Mouse (Mus musculus): ENCODE measurements around the gene Fam210b. TPM values are rescaled to one million over a fixed set of nuclear protein-coding genes. Genes with fewer than 3 reads are reported as not detected.

Fam210b gene
- polyA plus RNA-seq, 1 experiment from 2014 or later, result 32.8 TPM

GRCm38 (mm10) chr2:172340936-172341335 is 4.4 kb upstream of the Fam210b start:
- no peak overlapping the region for H3K27ac ChIP-seq (ENCODE audit: low read length)
- H3K9ac ChIP-seq (replicated peaks; ENCODE audit: low read depth), result no peak overlapping the region
- DNase-seq (ENCODE audit: low spot score) (no peak), ATAC-seq (no peak)
- H3K4me3 ChIP-seq (ENCODE audit: low read depth, low read length), result no peak overlapping the region
- no peak overlapping the region for H3K4me2 ChIP-seq (replicated peaks; ENCODE audit: low read depth, low read length)
- 0 out of 2 replicates have a peak, but pooled peaks cover 7% of the 10 kb centered on the region for H3K4me1 ChIP-seq (ENCODE audit: insufficient read depth, low read depth, low read length)
- H3K27me3 ChIP-seq (replicated peaks; ENCODE audit: insufficient read depth, low read length), result no peaks in the 10 kb centered on the region
- no peaks in the 10 kb centered on the region for H3K36me3 ChIP-seq (ENCODE audit: insufficient read depth, low read length)
- H3K9me3 ChIP-seq (ENCODE audit: low read length), result no peaks in the 10 kb centered on the region
- TF ChIP-seq EP300 (IDR thresholded peaks at IDR 0.05), result no peak
- TF ChIP-seq CTCF (IDR thresholded peaks at IDR 0.05), result no peak
- WGBS, result 51% methylated on average over 3 of the region's 3 CpGs

DNA sequence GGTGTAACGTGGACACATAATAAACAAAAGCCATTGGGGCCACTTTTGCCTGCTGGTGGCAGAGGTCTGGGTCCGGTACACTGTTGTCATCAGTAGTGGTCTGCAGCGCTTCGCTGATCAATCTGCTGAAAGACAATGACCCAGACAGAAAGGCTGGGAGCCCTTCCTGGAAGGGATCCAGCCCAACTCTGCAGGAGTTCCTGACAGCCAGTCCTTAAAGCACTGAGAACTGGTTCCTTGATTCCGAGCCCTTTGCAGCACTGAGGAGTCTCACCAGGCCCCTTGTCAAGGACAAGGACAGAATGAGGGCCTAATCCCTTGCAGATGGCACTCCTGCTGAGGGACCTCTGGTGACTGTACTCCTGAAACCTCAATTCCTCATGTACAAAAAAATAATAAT is 3.8 kb upstream of the Fam210b start:
- no peaks in the 10 kb centered on the region for H3K27me3 ChIP-seq (replicated peaks; ENCODE audit: insufficient read depth, low read length)
- no peak overlapping the region for H3K4me3 ChIP-seq (ENCODE audit: low read depth, low read length)
- H3K9me3 ChIP-seq (ENCODE audit: low read length), result no peaks in the 10 kb centered on the region
- DNase-seq (ENCODE audit: low spot score) (no peak), ATAC-seq (no peak)
- H3K36me3 ChIP-seq (ENCODE audit: insufficient read depth, low read length), result no peaks in the 10 kb centered on the region
- no peak overlapping the region for H3K27ac ChIP-seq (ENCODE audit: low read length)
- no peak overlapping the region for H3K9ac ChIP-seq (replicated peaks; ENCODE audit: low read depth)
- no peak for TF ChIP-seq CTCF (IDR thresholded peaks at IDR 0.05)
- no peak for TF ChIP-seq EP300 (IDR thresholded peaks at IDR 0.05)
- H3K4me1 ChIP-seq (ENCODE audit: insufficient read depth, low read depth, low read length), result peaks cover 7% of the 10 kb centered on the region; the same call in 1 of the 2 replicates
- 56% methylated on average over 5 of the region's 5 CpGs for WGBS
- H3K4me2 ChIP-seq (replicated peaks; ENCODE audit: low read depth, low read length), result no peak overlapping the region

- no peak for TF ChIP-seq CTCF (IDR thresholded peaks at IDR 0.05)
- TF ChIP-seq EP300 (IDR thresholded peaks at IDR 0.05), result no peak
- Histone ChIP-seq H3K9me3 (ENCODE audit: low read length) (no peaks in the 10 kb centered on the region), H3K36me3 (ENCODE audit: insufficient read depth, low read length) (no peaks in the 10 kb centered on the region), H3K4me1 (ENCODE audit: insufficient read depth, low read depth, low read length) (peaks cover 7% of the 10 kb centered on the region; the same call in 1 of the 2 replicates), H3K4me3 (ENCODE audit: low read depth, low read length) (no peak overlapping the region), H3K9ac (replicated peaks; ENCODE audit: low read depth) (no peak overlapping the region), H3K27ac (ENCODE audit: low read length) (no peak overlapping the region), H3K4me2 (replicated peaks; ENCODE audit: low read depth, low read length) (no peak overlapping the region), H3K27me3 (replicated peaks; ENCODE audit: insufficient read depth, low read length) (no peaks in the 10 kb centered on the region)
- no peak for ATAC-seq
- 78% methylated on average over 7 of the region's 7 CpGs for WGBS
- peak; percentile 19 for DNase-seq (ENCODE audit: low spot score)
Measured at GRCm38 (mm10) chr2:172343751-172344150, 1.6 kb upstream of the Fam210b start.

- peak overlapping the region; percentile 41 for H3K4me2 ChIP-seq (replicated peaks; ENCODE audit: low read depth, low read length)
- H3K4me3 ChIP-seq (ENCODE audit: low read depth, low read length), result no peak overlapping the region
- no peak for DNase-seq (ENCODE audit: low spot score)
- no peak for TF ChIP-seq EP300 (IDR thresholded peaks at IDR 0.05)
- TF ChIP-seq CTCF (IDR thresholded peaks at IDR 0.05), result no peak
- WGBS, result 25% methylated on average over 5 of the region's 5 CpGs
- no peaks in the 10 kb centered on the region for H3K9me3 ChIP-seq (ENCODE audit: low read length)
- ATAC-seq, result no peak
- peak overlapping the region; percentile 44; the same call in 1 of the 2 replicates for H3K27ac ChIP-seq (ENCODE audit: low read length)
- no peaks in the 10 kb centered on the region for H3K27me3 ChIP-seq (replicated peaks; ENCODE audit: insufficient read depth, low read length)
- no peaks in the 10 kb centered on the region for H3K36me3 ChIP-seq (ENCODE audit: insufficient read depth, low read length)
- peaks cover 12% of the 10 kb centered on the region; the same call in 1 of the 2 replicates for H3K4me1 ChIP-seq (ENCODE audit: insufficient read depth, low read depth, low read length)
- 0 out of 2 replicates have a peak overlapping the region, but pooled peaks have one; percentile 8 for H3K9ac ChIP-seq (replicated peaks; ENCODE audit: low read depth)
Measured at GRCm38 (mm10) chr2:172344669-172345068, 696 bp upstream of the Fam210b start.

DNA sequence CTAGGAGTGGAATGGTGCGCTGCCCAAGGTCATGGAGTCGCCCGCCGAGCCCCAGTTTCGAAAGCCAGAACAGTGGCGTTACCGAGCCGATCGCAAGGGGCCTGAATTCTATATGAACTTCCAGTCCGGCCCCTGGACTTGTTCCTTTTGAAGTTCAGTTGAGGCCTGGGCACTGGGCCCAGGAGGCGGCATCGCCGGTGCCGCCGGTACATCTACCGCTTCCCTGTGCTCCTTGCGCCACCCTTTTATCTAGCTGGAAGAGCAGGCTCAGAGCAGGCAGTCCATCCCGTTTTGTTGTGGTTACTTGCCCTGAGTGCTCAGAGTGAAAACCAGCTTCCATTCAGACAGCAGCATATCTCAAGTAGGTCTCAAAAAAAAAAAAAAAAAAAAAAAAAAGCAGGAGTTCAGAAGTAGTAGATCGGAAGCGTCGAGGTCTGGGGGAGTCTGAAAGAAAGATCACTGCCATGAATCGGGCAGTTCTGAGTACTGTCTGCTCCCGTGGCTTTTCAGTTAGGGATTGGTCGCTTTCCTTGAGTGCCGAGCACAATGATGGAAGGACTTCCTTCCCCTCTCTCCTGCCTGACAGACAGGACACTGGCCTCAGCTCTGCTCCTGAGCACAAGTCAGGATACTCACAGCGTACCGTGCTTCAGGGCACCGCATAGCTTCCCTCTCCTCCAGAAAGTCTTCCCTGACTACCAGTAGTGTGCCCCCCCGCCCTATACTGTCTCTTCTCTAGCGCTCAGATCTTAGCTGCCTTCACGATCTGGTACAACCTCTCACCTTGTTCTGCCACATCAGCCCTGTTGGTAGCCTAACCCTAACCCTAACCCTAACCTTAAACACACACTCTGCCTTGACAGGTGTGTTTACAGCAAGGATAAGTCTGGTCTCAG is 917 bp downstream of the Fam210b start:
- peak overlapping the region; percentile 77 for H3K4me3 ChIP-seq (ENCODE audit: low read depth, low read length)
- no peaks in the 10 kb centered on the region for H3K27me3 ChIP-seq (replicated peaks; ENCODE audit: insufficient read depth, low read length)
- DNase-seq (ENCODE audit: low spot score) (peak; percentile 58), ATAC-seq (no peak)
- H3K36me3 ChIP-seq (ENCODE audit: insufficient read depth, low read length), result no peaks in the 10 kb centered on the region
- peak overlapping the region; percentile 93 for H3K4me2 ChIP-seq (replicated peaks; ENCODE audit: low read depth, low read length)
- H3K9me3 ChIP-seq (ENCODE audit: low read length), result no peaks in the 10 kb centered on the region
- TF ChIP-seq EP300 (IDR thresholded peaks at IDR 0.05) (no peak), CTCF (IDR thresholded peaks at IDR 0.05) (no peak)
- H3K27ac ChIP-seq (ENCODE audit: low read length), result peak overlapping the region; percentile 78
- WGBS, result 8% methylated on average over 31 of the region's 31 CpGs
- H3K4me1 ChIP-seq (ENCODE audit: insufficient read depth, low read depth, low read length), result peaks cover 12% of the 10 kb centered on the region; the same call in 1 of the 2 replicates
- peak overlapping the region; percentile 79 for H3K9ac ChIP-seq (replicated peaks; ENCODE audit: low read depth)

- Histone ChIP-seq H3K4me2 (replicated peaks; ENCODE audit: low read depth, low read length) (peak overlapping the region; percentile 93), H3K27ac (ENCODE audit: low read length) (peak overlapping the region; percentile 78; the same call in 1 of the 2 replicates), H3K36me3 (ENCODE audit: insufficient read depth, low read length) (no peaks in the 10 kb centered on the region), H3K27me3 (replicated peaks; ENCODE audit: insufficient read depth, low read length) (no peaks in the 10 kb centered on the region), H3K4me3 (ENCODE audit: low read depth, low read length) (peak overlapping the region; percentile 77), H3K9ac (replicated peaks; ENCODE audit: low read depth) (no peak overlapping the region), H3K4me1 (ENCODE audit: insufficient read depth, low read depth, low read length) (peaks cover 12% of the 10 kb centered on the region; the same call in 1 of the 2 replicates), H3K9me3 (ENCODE audit: low read length) (no peaks in the 10 kb centered on the region)
- WGBS, result 48% methylated on average over 8 of the region's 8 CpGs
- ATAC-seq, result no peak
- peak; percentile 47 for DNase-seq (ENCODE audit: low spot score)
- TF ChIP-seq EP300 (IDR thresholded peaks at IDR 0.05) (no peak), CTCF (IDR thresholded peaks at IDR 0.05) (no peak)
Measured at GRCm38 (mm10) chr2:172346933-172347611, 1.7 kb downstream of the Fam210b start.

Measured in lung, postnatal 0 days (tissue).